Mouse (Mus musculus) cerebellum, postnatal 4 days (tissue): Measurements from ENCODE around the gene Fam155a.

Experiments
- DNase-seq, 2 experiments: peaks; one replicate each; pipeline ENCODE4 v3.0.0; 2022; ENCODE audit warnings: low spot score in 2 of 2, mixed read lengths in 1 of 2

Gene Fam155a

GRCm38 (mm10) chr8:9493557-9494224 lies 277.3 kb downstream of the Fam155a start:
- DNase-seq = no peak

- DNase-seq = no peak
Observed at GRCm38 (mm10) chr8:9482565-9482964, 288.4 kb downstream of the Fam155a start.

- no peak for DNase-seq
Observed at GRCm38 (mm10) chr8:9471290-9471689, 299.7 kb downstream of the Fam155a start.

- DNase-seq = no peak
Observed at GRCm38 (mm10) chr8:9470114-9470513, 300.8 kb downstream of the Fam155a start.

GRCm38 (mm10) chr8:9461111-9461510 lies 309.9 kb downstream of the Fam155a start:
- no peak for DNase-seq

- no peak for DNase-seq
Observed at GRCm38 (mm10) chr8:9460707-9461106, 310.3 kb downstream of the Fam155a start.

GRCm38 (mm10) chr8:9458614-9459013 lies 312.3 kb downstream of the Fam155a start:
- no peak for DNase-seq

GRCm38 (mm10) chr8:9455138-9455537 lies 315.8 kb downstream of the Fam155a start:
- DNase-seq = no peak

- no peak for DNase-seq
Observed at GRCm38 (mm10) chr8:9453742-9454141, 317.2 kb downstream of the Fam155a start.

- no peak for DNase-seq
Observed at GRCm38 (mm10) chr8:9451543-9451942, 319.4 kb downstream of the Fam155a start.

GRCm38 (mm10) chr8:9448613-9449012 lies 322.3 kb downstream of the Fam155a start:
- DNase-seq = no peak

- no peak for DNase-seq
Observed at GRCm38 (mm10) chr8:9437822-9438221, 333.1 kb downstream of the Fam155a start.

GRCm38 (mm10) chr8:9435501-9435900 lies 335.5 kb downstream of the Fam155a start:
- DNase-seq = no peak

GRCm38 (mm10) chr8:9432635-9433372 lies 338.2 kb downstream of the Fam155a start:
- no peak for DNase-seq

- DNase-seq = no peak
Observed at GRCm38 (mm10) chr8:9428846-9429245, 342.1 kb downstream of the Fam155a start.

GRCm38 (mm10) chr8:9424069-9424468 lies 346.9 kb downstream of the Fam155a start:
- DNase-seq = no peak

GRCm38 (mm10) chr8:9423590-9423989 lies 347.4 kb downstream of the Fam155a start:
- no peak for DNase-seq

GRCm38 (mm10) chr8:9423184-9423583 lies 347.8 kb downstream of the Fam155a start:
- DNase-seq = no peak

GRCm38 (mm10) chr8:9418856-9419800 lies 351.8 kb downstream of the Fam155a start:
- no peak for DNase-seq

- no peak for DNase-seq
Observed at GRCm38 (mm10) chr8:9416189-9416588, 354.8 kb downstream of the Fam155a start.

- DNase-seq = no peak
Observed at GRCm38 (mm10) chr8:9408480-9408879, 362.5 kb downstream of the Fam155a start.

GRCm38 (mm10) chr8:9406204-9406603 lies 364.8 kb downstream of the Fam155a start:
- no peak for DNase-seq
